Mouse (Mus musculus) brain, embryonic 14.5 days (tissue): ENCODE data around the gene Trmt2a.

Experiments used
- CTCF ChIP-seq: fragments of 200-500 bp; IDR thresholded peaks from 2 replicates; pipeline ENCODE4 v1.5.1; 2012; ENCODE audit warnings: inconsistent platforms, mild to moderate bottlenecking, moderate library complexity, borderline replicate concordance; ENCODE audit not compliant: insufficient read depth, insufficient read length; ENCODE audit errors: extremely low read depth
- POLR2A ChIP-seq: fragments of 200-500 bp; IDR thresholded peaks from 2 replicates; pipeline ENCODE4 v1.6.1; 2012; ENCODE audit warnings: mild to moderate bottlenecking, inconsistent platforms, borderline replicate concordance; ENCODE audit not compliant: poor library complexity, insufficient read depth, insufficient read length, severe bottlenecking; ENCODE audit errors: extremely low read depth

GRCm38 (mm10) chr16:18253866-18254265 is 5.4 kb downstream of the Trmt2a start:
- no peak for TF ChIP-seq CTCF
- no peak for TF ChIP-seq POLR2A
